Mouse (Mus musculus) skeletal muscle tissue, adult 2 months (tissue): ENCODE data around the gene Birc3.
"Not testable (repeated sequence)": the region's sequence is repeated elsewhere in the genome, so short reads cannot be mapped to it uniquely, and the experiment has no call there.

Experiments
- DNase-seq: peaks from one replicate; pipeline ENCODE4 v3.0.0-alpha.2; 2012; ENCODE audit warnings: low read depth, low spot score

The Birc3 gene

GRCm38 (mm10) chr9:7872775-7873439, at the start of gene Birc3:
Birc3 (minus strand) TSS chr9:7873186.
- DNase-seq, result peak; percentile 78

GRCm38 (mm10) chr9:7914925-7915324, 41.9 kb upstream of the Birc3 start:
- no peak for DNase-seq

DNA sequence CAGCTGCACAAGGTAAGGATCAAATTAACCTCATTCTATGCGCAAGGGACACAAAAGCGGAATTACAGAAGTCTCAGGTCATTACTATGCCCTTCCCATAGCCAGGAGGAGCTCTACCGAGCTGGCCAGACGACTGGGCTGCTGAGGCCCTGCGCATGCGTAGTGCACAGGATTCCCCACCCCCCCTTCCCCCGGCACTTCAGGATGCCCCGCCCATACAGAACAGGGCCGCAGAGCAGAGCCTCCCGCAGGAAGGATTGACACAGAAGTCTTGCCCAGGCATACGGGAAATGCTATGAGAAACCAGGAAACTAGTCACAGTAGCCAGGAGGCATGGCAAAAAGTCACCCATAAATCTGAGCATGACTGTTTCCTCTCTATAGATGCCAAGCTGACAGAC, 41.5 kb upstream of the Birc3 start:
- peak; percentile 85 for DNase-seq

GRCm38 (mm10) chr9:7913953-7914352, 41.0 kb upstream of the Birc3 start:
- no peak for DNase-seq

- DNase-seq, result no peak
Observed at GRCm38 (mm10) chr9:7907351-7907985, 34.5 kb upstream of the Birc3 start.

GRCm38 (mm10) chr9:7906564-7906963, 33.6 kb upstream of the Birc3 start:
- DNase-seq, result no peak

DNA sequence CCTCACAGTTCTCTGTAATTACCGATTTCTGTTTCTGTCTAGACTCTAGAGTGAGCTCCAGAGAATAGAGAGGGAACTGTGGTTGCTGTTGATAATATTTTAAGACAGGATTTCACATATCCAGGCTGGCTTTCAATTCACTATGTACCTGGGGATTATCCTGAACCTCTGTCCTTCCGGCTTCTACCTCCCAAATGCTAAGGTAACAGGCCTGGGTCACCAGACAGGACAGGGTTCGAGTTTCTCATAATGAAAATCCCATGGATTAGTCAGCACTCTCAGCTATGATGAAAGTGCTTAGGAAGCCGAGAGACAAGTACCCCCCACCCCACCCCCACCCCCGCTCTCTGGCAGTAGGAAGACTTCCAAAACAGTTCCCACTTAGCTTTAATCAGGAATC, 30.8 kb upstream of the Birc3 start:
- no peak for DNase-seq

- no peak for DNase-seq
Observed at GRCm38 (mm10) chr9:7903262-7903661, 30.3 kb upstream of the Birc3 start.

DNA sequence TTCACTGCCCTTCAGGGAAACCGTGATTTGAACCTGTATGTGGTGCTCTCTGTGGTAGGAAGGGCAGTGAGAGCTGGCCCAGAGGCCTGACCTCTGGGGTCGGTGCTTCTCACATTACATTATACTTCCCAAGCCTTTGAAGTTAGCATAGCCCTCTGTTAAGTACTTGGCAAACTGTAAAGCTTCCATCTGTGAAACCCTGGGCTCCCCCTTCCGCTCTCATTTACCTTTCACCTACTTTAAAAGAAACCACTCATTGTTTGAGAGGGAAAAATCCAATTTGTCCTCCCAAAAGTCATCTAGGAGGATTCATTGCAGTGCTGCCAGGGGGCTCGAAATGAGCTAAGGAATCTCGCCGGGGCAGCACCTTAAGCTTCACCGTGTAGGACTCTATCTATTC, 29.3 kb upstream of the Birc3 start:
- no peak for DNase-seq

- DNase-seq, result no peak
Observed at GRCm38 (mm10) chr9:7900965-7901364, 28.0 kb upstream of the Birc3 start.

GRCm38 (mm10) chr9:7897502-7897901, 24.5 kb upstream of the Birc3 start:
- DNase-seq, result peak; percentile 38

- not testable (repeated sequence) for DNase-seq
Observed at GRCm38 (mm10) chr9:7891796-7892195, 18.8 kb upstream of the Birc3 start.

DNA sequence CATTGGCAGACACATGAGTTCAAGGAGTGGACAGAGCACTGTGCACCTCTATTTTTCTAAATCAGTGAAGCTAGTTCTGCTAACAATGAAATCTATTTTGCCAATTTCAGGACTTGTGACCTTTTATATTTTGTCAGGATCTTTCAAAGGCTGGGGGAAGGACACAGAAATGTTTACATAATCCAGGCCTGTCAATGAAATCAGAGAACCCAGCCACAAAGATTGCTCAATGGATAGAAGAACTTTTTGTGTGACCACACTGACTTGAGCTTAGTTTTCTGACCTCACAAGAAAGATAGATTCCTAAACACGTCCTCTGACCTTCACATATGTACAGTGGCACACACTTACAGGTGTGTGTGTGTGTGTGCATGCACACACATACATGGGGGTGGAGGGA, 18.2 kb upstream of the Birc3 start:
- DNase-seq, result no peak

GRCm38 (mm10) chr9:7884346-7884745, 11.4 kb upstream of the Birc3 start:
- DNase-seq, result no peak

GRCm38 (mm10) chr9:7882304-7882865, 9.4 kb upstream of the Birc3 start:
- DNase-seq, result no peak

GRCm38 (mm10) chr9:7873511-7874211, 675 bp upstream of the Birc3 start:
- no peak for DNase-seq

DNA sequence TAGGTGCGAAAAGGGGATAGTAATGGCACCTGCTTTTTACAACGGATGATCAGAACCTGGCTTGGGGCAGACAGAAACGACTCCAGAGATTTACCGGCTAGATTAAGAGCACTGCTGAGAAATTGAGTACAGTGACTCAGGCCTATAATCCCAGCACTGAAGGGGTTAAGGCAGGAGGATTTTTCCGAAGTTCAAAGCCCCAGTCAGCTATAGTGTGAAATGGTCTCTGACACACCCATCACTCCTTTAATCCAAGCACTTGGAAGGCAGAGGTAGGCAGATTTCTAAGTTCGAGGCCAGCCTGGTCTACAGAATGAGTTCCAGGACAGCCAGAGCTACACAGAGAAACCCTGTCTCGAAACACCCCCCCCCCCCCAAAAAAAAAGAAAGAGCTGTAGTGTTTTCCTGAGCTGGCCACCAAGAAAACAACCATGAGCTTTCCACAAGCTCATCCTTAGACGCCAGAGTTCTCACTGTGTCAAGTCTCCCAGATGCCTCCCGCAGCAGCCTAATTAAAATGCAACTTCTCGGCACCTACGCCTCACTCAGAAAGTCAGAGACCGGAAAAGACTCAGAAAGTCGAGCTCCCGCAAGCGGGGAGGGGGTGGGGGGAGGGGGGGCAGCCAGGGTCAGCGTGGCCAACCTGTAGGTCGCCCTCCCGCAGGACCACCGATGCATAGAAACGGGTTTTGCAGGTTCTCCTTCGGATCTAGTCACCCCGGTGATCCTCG, 777 bp downstream of the Birc3 start:
- DNase-seq, result no peak

GRCm38 (mm10) chr9:7871316-7872043, 1.5 kb downstream of the Birc3 start:
- no peak for DNase-seq

GRCm38 (mm10) chr9:7870556-7871315, 2.2 kb downstream of the Birc3 start:
- no peak for DNase-seq

- DNase-seq, result no peak
Observed at GRCm38 (mm10) chr9:7868838-7869491, 4.0 kb downstream of the Birc3 start.
